Mouse (Mus musculus) liver, adult 2 months (tissue): ENCODE measurements around the gene Dpf3. TPM values are rescaled to one million over a fixed set of nuclear protein-coding genes. Genes with fewer than 3 reads are reported as not detected.
A peak's percentile ranks its signal among the peaks of the same experiment; 100 is the strongest.

Source experiments
- DNase-seq: peaks from one replicate; pipeline ENCODE4 v3.0.0-alpha.2; 2011; ENCODE audit warnings: low read depth, low spot score; ENCODE audit errors: extremely low read depth
- H3K27ac ChIP-seq: fragments of 200-500 bp; replicated peaks from 2 replicates; pipeline ENCODE4 v1.5.1; 2012; ENCODE audit warnings: low read depth, mild to moderate bottlenecking, control low read depth, inconsistent platforms, low read length; ENCODE audit not compliant: insufficient read depth
- H3K27me3 ChIP-seq: fragments of 200-500 bp; 2 replicates; pipeline ENCODE4 v1.6.1; 2012; ENCODE audit warnings: mild to moderate bottlenecking, moderate library complexity, low read length, inconsistent platforms; ENCODE audit not compliant: control insufficient read depth, insufficient read depth
- H3K36me3 ChIP-seq: fragments of 200-500 bp; 2 replicates; pipeline ENCODE4 v1.6.1; 2012; ENCODE audit warnings: low read length, inconsistent platforms; ENCODE audit not compliant: control insufficient read depth, insufficient read depth
- H3K4me1 ChIP-seq: fragments of 200-500 bp; 2 replicates; pipeline ENCODE4 v1.6.1; 2011; ENCODE audit warnings: low read length; ENCODE audit not compliant: control insufficient read depth, insufficient read depth
- H3K4me3 ChIP-seq: fragments of 200-500 bp; 2 replicates; pipeline ENCODE4 v1.5.1; 2011; ENCODE audit warnings: low read depth, mild to moderate bottlenecking, control low read depth, low read length, moderate library complexity; ENCODE audit not compliant: insufficient read depth
- H3K79me2 ChIP-seq: fragments of 200-500 bp; 2 replicates; pipeline ENCODE4 v1.6.1; 2012; ENCODE audit warnings: inconsistent platforms, mild to moderate bottlenecking, low read length, moderate library complexity; ENCODE audit not compliant: control insufficient read depth, insufficient read depth
- H3K9ac ChIP-seq: fragments of 200-500 bp; 2 replicates; pipeline ENCODE4 v1.6.1; 2012; ENCODE audit warnings: low read depth, mild to moderate bottlenecking, control low read depth, inconsistent platforms, low read length
- CTCF ChIP-seq: fragments of 200-500 bp; IDR thresholded peaks from 2 replicates; pipeline ENCODE4 v1.5.1; 2011; ENCODE audit warnings: low read depth, low read length, control low read depth
- POLR2A ChIP-seq: fragments of 200-500 bp; IDR thresholded peaks from 2 replicates; pipeline ENCODE4 v1.6.1; 2011; ENCODE audit warnings: low read length, control low read depth; ENCODE audit not compliant: insufficient read depth; ENCODE audit errors: extremely low read depth
- WGBS: fragments of 180-500 bp; shearing (Covaris S2); methylation state at CpG from one replicate; pipeline ENCODE4 v1.1.7; 2018; 5-methylcytosine and 5-hydroxymethylcytosine counted together
- polyA plus RNA-seq: library from polyadenylated mRNA; depleted of rRNA; stranded (reverse); fragments of >200 nt; gene quantifications from 2 replicates; pipeline ENCODE4 v1.2.3, GENCODE M21; 2012
- total RNA-seq: library from RNA; depleted of rRNA; stranded (reverse); fragments of >200 nt; gene quantifications from 2 replicates; pipeline ENCODE4 v1.2.3, GENCODE M21; 2014

Gene Dpf3
- total and polyA plus RNA-seq, 2 experiments, result 1.6 to 2.4 TPM

DNA sequence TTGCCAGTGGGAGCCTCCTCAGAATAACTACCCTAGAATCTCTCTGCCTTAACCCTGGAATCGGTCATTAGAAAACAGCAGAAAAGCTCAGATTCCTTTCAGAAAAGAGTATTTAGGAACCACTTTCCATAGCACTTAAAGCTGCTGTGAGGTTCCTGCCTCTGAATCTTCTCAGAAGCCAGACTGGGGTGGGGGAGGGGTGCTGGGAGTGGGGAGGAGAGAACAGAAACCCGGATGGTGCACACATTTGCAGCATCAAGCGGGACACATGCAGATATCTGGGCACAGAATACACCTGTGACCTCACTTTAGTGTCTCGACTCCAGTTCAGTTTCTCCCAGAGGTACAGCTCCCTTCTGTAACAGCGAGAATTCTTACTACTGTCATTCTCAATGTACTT, 23.1 kb upstream of the Dpf3 start:
- 80% methylated on average over 5 of the region's 5 CpGs for WGBS
- H3K4me3 ChIP-seq, result no peak overlapping the region
- TF ChIP-seq POLR2A (no peak), CTCF (no peak)
- 0 out of 2 replicates have a peak, but pooled peaks cover 2% of the 10 kb centered on the region for H3K27me3 ChIP-seq
- no peaks in the 10 kb centered on the region for H3K79me2 ChIP-seq
- no peak overlapping the region for H3K27ac ChIP-seq
- H3K36me3 ChIP-seq, result no peaks in the 10 kb centered on the region
- no peak for DNase-seq
- H3K9ac ChIP-seq, result no peak overlapping the region
- H3K4me1 ChIP-seq, result no peaks in the 10 kb centered on the region

- H3K79me2 ChIP-seq, result no peaks in the 10 kb centered on the region
- H3K36me3 ChIP-seq, result no peaks in the 10 kb centered on the region
- TF ChIP-seq CTCF (no peak), POLR2A (no peak)
- no peak overlapping the region for H3K4me3 ChIP-seq
- DNase-seq, result no peak
- 72% methylated on average over 10 of the region's 10 CpGs for WGBS
- H3K27ac ChIP-seq, result no peak overlapping the region
- H3K9ac ChIP-seq, result no peak overlapping the region
- peaks cover 4% of the 10 kb centered on the region; the same call in 1 of the 2 replicates for H3K27me3 ChIP-seq
- peaks cover 2% of the 10 kb centered on the region; the same call in 1 of the 2 replicates for H3K4me1 ChIP-seq
These were observed 19.0 kb upstream of the Dpf3 start for GRCm38 (mm10) chr12:83506543-83506942.

GRCm38 (mm10) chr12:83502190-83502589, 14.7 kb upstream of the Dpf3 start:
- Histone ChIP-seq H3K9ac (no peak overlapping the region), H3K36me3 (no peaks in the 10 kb centered on the region), H3K4me1 (peaks cover 2% of the 10 kb centered on the region; the same call in 1 of the 2 replicates), H3K27ac (no peak overlapping the region), H3K79me2 (no peaks in the 10 kb centered on the region), H3K27me3 (peaks cover 4% of the 10 kb centered on the region; the same call in 1 of the 2 replicates), H3K4me3 (no peak overlapping the region)
- WGBS, result 5% methylated on average over 9 of the region's 9 CpGs
- peak; percentile 70 for DNase-seq
- TF ChIP-seq CTCF (peak; percentile 71), POLR2A (no peak)

GRCm38 (mm10) chr12:83499256-83499655, 11.7 kb upstream of the Dpf3 start:
- no peak for TF ChIP-seq POLR2A
- no peak for TF ChIP-seq CTCF
- H3K79me2 ChIP-seq, result no peaks in the 10 kb centered on the region
- H3K36me3 ChIP-seq, result no peaks in the 10 kb centered on the region
- 48% methylated on average over 5 of the region's 5 CpGs for WGBS
- no peak overlapping the region for H3K27ac ChIP-seq
- H3K9ac ChIP-seq, result no peak overlapping the region
- H3K4me1 ChIP-seq, result peaks cover 2% of the 10 kb centered on the region; the same call in 1 of the 2 replicates
- peaks cover 4% of the 10 kb centered on the region; the same call in 1 of the 2 replicates for H3K27me3 ChIP-seq
- H3K4me3 ChIP-seq, result no peak overlapping the region
- DNase-seq, result no peak

DNA sequence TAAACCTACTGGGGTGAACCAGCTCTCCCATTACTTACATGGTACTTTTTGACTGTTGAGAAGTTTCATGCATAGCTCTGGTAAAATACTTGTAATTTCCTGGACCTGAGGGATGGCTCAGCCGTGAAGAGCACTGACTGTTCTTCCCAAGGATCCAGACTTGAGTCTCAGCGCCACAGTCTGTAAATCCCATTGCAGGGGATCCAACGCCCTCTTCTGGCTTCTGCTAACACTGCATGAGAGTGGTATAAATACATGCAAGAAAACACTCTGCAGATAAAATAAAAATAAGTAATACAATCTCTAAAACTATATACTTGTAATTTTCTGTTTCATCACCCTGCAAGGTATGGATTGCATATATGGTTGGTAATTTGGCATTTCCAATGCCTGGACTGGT, 10.4 kb upstream of the Dpf3 start:
- TF ChIP-seq CTCF (no peak), POLR2A (no peak)

GRCm38 (mm10) chr12:83496736-83497135, 9.2 kb upstream of the Dpf3 start:
- no peak for TF ChIP-seq CTCF
- no peak for TF ChIP-seq POLR2A
- no peak for DNase-seq
- H3K4me3 ChIP-seq, result no peak overlapping the region
- H3K79me2 ChIP-seq, result no peaks in the 10 kb centered on the region
- no peaks in the 10 kb centered on the region for H3K27me3 ChIP-seq
- 91% methylated on average over 6 of the region's 6 CpGs for WGBS
- H3K9ac ChIP-seq, result no peak overlapping the region
- H3K27ac ChIP-seq, result no peak overlapping the region
- H3K36me3 ChIP-seq, result no peaks in the 10 kb centered on the region
- H3K4me1 ChIP-seq, result no peaks in the 10 kb centered on the region

More for the DNA sequence above, 10.4 kb upstream of the Dpf3 start:
- Histone ChIP-seq H3K79me2 (no peaks in the 10 kb centered on the region), H3K27ac (no peak overlapping the region), H3K9ac (no peak overlapping the region), H3K4me1 (peaks cover 2% of the 10 kb centered on the region; the same call in 1 of the 2 replicates), H3K4me3 (no peak overlapping the region), H3K36me3 (no peaks in the 10 kb centered on the region), H3K27me3 (peaks cover 4% of the 10 kb centered on the region; the same call in 1 of the 2 replicates)
- 87% methylated on average over 3 of the region's 3 CpGs for WGBS
- no peak for DNase-seq
